Mouse (Mus musculus): Measurements from ENCODE around the gene Stc2. TPM values are rescaled to one million over a fixed set of nuclear protein-coding genes. Genes with fewer than 3 reads are reported as not detected.

The Stc2 gene
- 0.62 TPM for polyA plus RNA-seq (2017; shearing (Covaris generic))

GRCm38 (mm10) chr11:31369648-31370286 lies at the start of gene Stc2:
Stc2 (minus strand) TSS chr11:31370074.

Other genes starting within 250 kb of the Stc2 start
- not detected for gene Gm17332, start 187.6 kb downstream of the Stc2 start, polyA plus RNA-seq (2017; shearing (Covaris generic))

Measured in inflammation-experienced regulatory T-cells, adult 16 weeks (primary cell).